Mouse (Mus musculus) urinary bladder, postnatal 36 days (tissue): ENCODE data around the gene Ece1.
"Not testable (repeated sequence)": the region's sequence is repeated elsewhere in the genome, so short reads cannot be mapped to it uniquely, and the experiment has no call there.

Experiments
- DNase-seq, 2 experiments: peaks; one replicate each; pipeline ENCODE4 v3.0.0; 2022; ENCODE audit warnings: low spot score in 2 of 2, mixed read lengths in 1 of 2

Gene Ece1

DNA sequence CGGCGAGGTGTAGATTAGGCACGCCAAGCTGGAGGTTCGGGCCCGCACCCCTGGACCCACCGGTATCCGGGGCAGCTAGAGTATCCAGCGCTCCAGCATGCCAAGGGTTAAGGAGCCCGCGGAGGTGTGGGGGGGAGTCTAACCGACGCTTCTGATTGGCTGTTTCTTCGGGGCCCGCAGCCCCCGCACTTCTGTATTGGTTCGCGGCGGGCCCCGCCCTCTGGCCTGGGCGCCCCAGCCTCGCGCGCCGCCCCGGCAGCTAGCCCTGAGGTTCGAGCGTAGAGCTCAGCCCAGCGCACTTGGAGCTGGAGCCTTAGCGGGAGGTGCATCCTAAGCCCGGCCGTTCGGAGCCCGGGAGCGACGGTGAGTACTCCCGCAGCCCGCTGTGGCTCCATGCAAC lies at the start of gene Ece1:
Ece1 (plus strand) TSS at position 219 of the 400 bp plus-strand sequence.
- peak; percentile 90 to 91 for DNase-seq

DNA sequence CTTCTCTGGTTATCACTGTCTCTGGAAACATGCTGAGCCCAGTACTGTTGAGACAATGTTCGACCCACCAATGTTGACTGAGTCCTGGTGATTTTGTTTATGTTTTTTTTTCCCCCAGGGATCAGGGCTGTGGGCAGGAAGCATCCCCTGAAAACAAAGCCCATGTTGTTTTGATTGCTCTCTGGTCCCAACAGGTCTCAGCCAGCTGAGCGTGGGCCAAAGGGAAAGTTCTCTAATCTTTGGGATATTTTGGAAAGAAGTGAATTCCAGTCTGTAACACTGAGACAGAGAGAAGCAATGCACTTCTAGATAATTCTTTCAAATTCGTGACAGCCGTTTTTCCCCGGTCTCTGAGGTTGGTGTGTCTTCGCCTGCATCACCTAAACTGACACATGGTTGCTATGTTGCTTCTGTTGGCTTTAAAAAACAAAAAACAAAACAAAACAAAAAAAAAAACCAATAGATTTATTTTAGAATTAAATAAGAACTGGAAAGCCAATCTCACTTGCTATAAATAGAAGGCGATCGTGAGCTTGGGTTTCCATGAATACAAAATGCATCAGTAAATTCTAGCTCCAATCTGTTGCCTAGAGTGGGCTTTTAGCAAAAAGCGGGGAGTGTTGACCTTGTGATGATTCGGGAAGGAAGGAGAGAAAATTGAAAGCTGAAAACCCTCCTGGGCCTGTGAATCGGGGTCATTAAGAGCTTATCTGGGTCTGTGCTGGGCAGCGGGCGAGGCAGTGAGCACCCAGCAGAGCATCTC lies 48.9 kb upstream of the Ece1 start:
- DNase-seq: no peak

DNA sequence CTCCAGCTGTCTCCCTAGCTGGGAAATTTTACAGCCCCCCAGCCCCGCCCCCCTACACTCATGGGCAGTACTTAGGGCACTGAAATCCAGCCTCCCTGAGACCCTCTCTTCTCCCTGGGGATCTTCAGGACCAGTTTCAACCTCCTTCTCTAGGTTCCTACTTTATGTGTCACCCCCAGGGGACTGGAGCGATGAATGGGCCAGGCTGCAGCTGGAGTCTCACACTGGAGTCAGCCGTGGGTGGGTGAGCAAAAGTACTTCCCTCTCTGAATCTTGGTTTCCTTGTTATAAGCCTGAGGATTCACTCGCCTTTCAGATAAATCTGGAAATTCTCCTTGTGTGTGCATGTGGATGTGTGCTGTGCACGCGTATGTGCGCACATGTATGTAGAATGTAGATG lies 47.9 kb upstream of the Ece1 start:
- DNase-seq: no peak

DNA sequence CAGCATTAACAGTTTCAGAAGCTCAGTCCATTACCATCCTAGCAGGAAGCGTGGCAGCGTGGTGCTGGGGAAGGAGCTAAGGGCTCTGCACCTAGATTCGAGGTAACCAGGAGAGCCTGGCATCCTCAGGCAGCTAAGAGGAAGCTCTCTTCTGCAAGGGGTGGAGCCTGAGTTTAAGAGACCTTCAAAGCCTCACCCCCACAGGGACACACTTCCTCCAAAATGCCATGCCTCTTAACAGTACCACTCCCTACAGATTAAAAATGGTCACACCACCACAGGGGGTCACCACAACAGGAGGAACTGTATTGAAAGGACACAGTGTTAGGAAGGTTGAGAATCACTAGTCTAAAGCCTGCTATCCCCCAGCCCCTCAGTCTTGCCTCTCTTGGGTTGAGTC lies 46.6 kb upstream of the Ece1 start:
- no peak for DNase-seq

DNA sequence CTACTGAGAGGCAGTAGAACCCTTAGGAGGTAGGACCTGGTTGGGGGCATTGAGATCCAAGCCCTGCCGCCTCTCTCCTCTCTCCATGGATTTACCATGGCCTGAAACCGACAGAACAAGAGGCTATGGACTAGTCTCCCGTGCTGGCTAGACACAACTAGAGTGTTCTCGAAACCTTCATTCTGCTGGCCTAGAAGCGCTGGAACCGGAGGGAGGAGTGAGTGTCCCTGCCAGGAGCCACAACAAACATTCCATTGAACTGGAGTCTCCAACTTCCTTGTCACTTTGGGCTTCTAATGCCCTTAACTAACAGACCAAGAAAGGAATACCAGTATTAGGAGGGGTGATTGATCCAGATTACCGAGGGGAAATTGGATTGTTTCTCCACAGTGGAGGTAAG lies 45.8 kb upstream of the Ece1 start:
- DNase-seq: no peak

DNA sequence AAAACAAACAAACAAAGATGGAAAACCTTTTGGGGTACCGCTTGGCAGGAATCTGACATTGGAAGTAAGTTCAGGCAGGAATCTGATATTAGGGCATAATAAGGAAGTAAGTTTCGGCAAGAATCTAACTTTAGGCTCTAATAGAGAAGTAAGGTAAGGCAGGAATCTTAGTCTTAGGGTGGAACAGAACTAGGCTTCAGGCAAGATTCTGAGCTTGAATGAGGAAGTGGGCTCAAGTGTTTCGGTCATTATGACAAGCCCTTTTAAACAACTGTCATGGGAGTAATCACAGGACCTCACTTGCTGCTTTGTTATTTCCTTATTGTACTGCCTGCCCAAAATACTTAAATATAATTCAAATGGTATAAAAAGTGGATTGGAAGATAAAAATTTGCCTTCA lies 43.7 kb upstream of the Ece1 start:
- DNase-seq: no peak

DNA sequence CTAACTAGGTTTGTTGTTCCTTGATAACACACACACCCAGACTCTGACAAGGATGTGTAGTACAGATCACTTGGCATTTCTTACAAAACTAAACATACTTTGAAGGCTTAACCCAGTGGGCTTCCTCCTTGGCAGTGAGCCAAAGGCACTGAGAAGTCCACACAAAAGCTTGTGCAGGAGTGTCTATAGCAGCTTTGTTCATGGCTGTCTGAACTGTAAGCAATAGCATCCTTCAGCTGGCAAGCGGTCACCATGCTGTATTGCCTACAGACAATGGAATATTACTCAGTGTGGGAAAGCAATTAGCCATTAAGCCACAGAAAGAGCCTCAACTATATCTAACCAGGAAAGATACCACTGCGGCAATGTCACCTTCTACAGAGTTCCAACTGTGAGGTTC lies 42.5 kb upstream of the Ece1 start:
- DNase-seq: no peak

DNA sequence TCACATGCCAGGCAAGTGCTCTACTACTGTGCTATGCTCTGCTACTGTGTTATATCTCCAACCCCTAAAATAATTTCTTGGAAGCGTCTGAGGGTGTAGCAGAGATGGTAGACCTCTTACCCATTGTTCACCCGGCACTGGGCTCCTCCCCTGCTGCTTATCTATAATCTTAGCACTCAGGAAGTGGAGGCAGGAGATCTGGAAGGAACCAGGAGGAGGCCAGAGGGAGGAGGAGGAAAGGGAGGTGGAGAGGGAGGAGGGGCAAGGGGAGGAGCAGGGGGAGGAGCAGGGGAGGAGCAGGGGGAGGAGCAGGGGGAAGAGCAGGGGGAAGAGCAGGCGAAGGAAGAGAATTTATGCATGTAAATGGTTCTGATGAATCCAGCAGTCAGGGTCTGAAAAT lies 41.3 kb upstream of the Ece1 start:
- no peak for DNase-seq

DNA sequence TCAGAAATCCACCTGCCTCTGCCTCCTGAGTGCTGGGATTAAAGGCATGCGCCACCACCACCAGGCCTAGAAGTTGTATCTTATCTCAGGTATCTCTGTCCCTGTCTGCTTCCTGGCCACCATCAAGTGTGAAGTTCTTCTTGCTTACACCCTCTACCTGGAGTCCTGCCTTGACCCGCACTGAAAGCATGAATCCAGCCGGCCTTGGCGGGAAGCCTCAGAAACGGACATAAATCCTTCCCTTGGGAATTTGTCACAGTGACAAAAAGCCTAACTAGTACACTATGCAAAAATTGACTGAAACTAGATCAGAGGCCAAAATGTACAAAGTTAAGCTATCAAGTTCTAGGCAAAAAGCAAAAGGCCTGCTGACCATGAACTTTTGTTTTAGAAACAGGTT lies 39.5 kb upstream of the Ece1 start:
- no peak for DNase-seq

DNA sequence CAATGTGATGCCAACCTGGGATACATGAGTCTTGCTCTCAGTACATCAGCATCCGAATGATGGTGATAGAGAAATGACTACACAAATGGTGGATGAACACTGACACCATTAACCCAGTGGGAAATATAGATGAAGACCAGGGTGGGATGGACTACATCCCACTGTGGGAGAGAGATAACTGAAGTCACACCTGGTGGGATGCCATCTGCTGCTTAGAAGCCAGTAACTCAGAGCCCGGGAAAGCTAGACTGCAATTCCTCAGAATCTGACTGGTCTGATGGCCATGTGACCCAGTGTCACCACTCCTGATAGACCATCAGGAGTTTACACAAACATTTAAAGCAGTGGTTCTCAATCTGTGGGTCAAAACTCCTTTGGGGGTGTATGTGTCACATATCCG lies 38.5 kb upstream of the Ece1 start:
- no peak for DNase-seq

DNA sequence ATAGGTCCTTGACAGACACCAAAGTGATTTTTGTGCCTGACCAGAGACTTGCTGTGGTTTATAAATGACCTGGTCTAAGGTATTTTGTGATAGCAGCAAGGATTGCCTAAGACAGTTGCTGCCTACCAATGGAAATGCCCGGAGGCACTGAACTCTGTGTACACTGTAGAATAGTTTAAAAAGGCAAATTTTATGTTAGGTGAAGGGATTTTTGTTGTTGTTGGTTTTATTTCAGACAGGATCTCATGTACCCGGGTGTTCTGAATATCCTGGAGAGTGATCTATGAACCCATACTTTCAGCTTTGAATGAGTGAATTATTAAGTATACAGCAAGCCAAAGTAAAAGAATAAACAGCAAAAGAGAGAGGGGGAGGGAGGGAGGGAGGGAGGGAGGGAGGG lies 37.2 kb upstream of the Ece1 start:
- DNase-seq: no peak

DNA sequence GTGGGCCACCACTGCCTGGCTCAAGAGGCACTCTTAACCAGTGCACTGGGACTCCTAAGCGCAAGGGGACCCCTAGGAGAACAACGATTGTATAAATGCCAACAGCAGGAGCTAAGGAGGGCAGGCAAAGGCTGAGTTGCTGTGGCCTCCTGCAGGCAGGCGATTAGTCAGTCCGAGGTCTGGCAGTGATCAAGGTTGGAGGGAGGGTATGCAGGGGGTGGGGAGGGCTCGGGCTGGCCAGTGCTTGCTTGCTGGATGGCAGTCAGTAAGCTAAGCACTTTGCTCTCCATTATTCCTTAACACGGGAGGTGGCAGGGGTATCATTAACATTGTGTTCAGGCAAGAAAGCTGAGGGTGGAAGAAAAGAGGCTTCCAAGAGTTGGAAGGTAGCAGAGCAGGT lies 31.7 kb upstream of the Ece1 start:
- no peak for DNase-seq

DNA sequence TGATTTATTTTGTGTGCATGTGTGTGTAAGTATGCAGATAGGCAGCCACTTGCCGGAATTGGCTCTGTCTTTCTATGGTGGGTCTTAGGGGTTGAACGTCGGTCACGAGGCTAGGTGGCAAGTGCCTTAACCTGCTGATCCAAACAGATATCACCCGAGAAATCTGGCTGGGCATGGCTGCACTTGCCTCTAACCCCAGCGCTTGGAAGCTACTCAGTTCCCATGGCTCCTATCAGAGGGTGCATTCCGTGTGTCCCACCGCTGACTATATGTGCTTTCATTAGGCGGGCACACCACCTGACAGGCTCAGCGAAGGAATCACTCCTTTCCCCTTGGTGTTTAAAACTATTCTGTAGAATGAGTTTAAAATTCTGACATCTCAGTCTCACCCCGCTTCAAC lies 30.4 kb upstream of the Ece1 start:
- DNase-seq: peak in 1 of 2 experiments; percentile 55

DNA sequence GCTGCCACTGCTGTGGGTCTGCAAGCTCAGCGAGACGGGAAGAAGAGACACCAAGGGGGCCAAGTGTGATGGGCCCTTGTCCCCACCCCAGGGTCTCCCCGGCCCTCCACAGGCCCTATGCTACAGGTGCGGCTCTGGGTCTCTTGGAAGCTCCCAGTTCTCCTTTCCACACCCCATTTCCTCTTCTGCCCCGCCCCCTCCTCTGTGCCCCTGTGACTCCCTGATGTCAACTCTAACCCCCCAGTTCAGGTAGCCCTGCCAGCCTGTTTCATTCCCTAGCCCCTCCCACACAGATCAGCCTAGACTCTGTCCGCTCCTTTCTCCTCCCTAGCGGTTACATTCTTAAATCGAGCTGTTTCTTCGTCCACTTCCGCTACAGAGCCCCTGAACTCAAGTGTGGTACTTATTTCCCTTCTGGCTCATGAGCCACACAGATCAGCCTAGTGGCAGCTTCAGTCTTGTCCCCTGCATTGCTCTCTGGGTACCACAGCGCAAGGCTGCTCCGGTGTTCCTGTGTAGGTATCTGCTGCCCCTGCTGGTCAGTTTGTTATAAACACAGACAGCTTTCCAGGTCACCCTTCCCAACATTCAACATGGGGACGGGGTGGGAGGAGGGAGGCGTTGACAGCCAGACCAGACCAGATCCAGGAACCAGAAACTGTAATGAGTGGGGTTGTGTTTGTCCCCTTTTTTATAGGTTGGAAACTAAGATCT lies 26.3 kb upstream of the Ece1 start:
- peak; percentile 55 to 72 for DNase-seq

DNA sequence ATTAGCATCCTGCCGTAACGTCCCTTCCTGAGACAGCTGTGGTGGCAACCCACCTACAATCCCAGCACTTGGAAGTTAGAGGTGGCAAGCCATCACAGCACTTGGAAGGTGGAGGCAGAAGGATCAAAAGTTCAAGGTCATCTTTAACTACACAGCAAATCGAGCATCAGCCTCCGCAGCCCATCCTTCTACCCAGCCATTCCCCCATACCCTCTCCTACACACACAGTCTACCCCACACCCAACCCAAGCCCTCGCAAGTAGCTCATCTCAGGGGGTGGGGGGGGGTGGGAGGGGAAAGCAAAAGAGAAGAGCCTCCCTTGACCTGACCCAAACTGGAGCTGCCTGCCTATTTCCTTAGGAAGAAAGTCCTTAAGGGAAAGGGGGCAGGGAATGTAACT lies 25.3 kb upstream of the Ece1 start:
- no peak for DNase-seq

DNA sequence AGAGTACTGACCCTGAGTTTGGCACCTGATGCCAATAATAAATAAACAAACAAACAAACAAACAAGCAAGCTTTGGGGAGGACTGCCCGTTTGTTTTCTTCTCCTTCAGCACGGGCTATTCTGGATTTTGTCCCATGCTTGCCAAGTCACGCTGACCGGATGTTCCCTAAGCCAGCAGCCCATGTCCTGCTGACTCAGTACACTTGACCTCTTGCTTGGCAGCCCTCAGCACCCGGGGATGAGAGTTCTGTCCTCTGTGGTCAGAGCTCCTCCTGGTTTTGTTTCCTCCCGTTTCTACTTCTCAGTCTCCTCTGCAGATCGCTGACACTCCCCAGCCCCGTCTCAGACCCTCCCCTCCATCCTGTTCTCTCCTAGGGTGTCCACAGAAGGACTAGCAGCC lies 24.2 kb upstream of the Ece1 start:
- DNase-seq: peak in 1 of 2 experiments; percentile 40

DNA sequence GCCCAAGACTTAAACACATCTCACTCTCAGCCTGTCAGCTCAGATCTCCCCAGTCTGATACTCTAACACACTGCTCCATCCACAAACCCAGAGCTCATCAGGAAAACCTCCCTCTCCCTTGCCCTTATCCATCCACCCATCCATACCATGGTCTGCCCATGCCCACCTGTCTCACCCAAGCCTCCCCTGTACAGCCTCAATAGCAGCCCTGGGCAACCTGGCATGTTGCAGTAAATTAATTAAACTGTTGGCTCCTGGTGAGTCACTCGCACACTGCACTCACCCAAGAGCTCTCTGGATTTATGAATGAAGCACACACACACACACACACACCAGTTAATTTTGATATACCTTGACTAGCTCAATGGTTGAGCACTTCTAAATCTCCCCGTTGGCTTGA lies 23.2 kb upstream of the Ece1 start:
- no peak for DNase-seq

DNA sequence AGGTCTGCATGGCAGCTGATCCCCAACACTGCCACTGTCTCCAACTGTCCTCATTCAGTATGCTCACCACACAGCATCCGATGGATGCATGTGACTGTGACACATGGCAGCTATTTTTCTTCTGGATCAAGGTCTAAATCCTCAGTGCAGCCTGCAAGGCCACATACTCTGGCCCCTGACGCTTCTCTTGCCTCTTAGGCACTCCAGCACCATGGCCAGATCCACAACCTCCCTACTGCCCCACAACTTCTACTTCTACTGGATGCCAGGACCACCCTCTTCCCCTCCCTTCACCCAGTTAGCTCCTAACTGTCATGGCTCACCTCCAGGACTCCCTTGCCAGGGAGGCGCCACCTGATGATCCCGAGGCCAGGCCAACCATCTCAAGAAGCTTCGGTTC lies 22.6 kb upstream of the Ece1 start:
- DNase-seq: no peak

DNA sequence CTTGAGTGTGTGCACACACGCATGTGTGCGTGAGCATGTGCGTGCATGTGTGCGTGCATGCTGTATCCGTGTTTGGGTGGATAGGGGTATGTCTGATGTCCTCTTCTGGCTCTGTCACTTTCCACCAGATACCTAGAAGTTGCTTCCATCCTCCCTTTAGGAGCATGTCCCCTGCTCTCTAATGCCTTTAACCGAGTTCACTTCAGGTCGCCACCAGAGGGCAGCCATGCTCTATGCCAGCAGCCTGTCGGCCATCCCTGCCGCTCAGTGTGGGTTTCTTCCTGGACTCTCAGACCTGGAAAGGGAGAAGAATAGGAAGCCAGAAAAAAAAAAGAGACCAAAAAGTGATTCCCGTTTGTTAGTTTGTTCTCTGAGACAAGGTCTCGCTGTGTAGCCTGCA lies 17.4 kb upstream of the Ece1 start:
- peak in 1 of 2 experiments; percentile 78 for DNase-seq

DNA sequence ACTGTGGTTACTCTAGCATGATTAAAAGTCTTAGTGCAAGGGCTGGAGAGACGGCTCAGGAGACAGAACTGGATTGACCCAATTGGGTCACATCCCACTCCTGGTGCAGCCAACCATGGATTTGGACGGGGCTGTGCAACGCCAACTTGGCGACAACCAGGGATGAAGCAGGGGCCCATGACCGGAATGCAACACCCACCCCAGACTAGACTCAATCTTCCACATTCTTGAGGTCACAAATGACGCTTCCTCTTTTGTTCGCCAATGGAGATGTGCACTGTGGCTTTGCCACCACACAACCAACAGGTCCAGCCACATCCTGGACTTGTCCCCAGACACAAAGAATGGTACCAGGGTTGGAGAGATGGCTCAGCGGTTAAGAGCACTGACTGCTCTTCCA lies 14.4 kb upstream of the Ece1 start:
- not testable (repeated sequence) for DNase-seq

DNA sequence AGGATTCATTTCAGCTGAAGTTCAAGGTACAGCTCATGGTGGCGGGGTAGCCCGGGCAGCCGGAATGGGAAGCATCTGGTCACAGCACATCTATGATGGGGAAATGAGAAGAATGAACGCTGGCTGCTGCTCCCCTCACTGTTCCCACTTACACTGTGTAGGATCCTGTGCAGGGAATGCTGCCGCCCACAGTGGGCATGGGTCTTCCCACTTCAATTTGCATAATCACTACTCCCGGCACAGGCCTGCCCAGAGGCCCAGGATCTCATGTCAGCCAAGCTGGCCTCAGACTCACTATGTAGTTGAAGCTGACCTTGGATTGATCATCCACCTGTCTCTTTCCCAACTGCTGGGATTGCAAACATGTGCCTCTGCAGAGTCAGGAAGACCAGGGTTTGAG lies 11.9 kb upstream of the Ece1 start:
- DNase-seq: no peak

DNA sequence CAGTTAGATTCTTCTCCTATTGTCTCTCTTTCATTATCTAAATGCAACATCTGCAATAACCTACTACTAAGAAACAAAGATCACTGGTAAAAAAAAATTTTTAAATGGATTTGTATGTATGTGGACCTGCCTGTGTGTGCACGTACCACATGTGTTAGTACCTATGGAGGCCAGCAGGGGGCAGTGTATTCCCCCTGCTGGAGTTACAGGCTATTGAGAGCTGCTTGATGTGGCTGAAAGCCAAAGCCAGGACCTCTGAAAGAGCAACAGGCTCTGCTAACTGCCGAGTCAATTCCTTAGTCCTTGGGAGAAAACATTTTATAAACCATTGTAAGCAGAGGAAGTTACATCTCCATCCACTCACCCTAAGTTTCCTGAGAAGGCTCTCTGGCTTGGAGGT lies 10.6 kb upstream of the Ece1 start:
- DNase-seq: no peak

DNA sequence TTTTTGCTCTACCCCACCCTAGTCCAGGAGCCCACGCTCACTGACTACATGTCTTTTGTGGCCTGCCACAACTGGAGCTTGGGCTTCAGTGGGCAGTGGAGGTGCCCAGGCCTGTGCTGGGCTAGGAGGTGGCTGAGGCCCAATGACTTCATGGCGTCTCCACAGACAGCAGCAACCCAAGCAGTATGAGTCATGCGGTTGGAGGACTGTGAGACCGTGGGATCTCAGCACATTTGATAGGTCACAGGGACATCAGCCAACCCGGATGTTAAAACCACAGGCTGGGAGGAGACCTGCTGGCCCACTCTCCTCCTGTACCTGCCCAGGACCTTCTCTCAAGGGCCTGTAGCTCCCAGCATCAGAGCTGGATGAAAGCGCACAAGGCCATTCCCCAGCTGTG lies 8.2 kb upstream of the Ece1 start:
- DNase-seq: peak in 1 of 2 experiments; percentile 49
